Comparison of ENCODE assay signal across 1 mouse cellular context in the genomic region with DNA sequence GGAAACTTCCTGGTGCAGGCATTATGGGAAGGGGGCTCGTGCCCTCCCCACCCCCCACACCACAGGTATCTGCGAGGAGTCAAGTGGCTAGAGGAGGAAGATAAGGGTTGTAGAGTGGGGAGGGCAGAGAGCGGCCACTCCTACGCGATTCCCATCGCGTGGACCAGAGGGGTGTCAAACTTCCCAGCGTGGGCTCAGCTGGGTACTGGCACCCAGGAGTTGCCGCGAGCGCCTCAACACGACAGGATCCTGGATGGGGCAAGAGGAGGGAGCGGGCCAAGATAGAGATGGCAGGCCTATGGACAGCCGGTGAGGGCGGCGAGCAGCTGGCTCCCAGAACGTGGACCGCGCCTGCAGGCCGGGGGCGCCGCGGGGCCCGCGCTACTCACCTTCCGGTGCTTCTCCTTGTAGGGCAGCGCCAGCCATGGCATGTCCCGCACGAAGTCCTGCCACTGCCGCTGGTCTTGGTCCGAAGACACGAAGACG.
TF ChIP-seq lines count a peak whose summit lies in the region.

No protein-coding gene starts in this region.

TF ChIP-seq in MEL, 35 proteins besides CTCF, POLR2A, EP300 and RAD21 (continued from another document):
- no peak for TF ChIP-seq ZNF384 (IDR thresholded peaks at IDR 0.05; ENCODE audit: low read depth, low read length)
- TF ChIP-seq GABPA (IDR thresholded peaks at IDR 0.05; ENCODE audit: low read depth, low read length) = no peak
- TF ChIP-seq GATA1 (IDR thresholded peaks at IDR 0.05; ENCODE audit: low read depth, low read length) = peak; percentile 19; the same call in 1 of the 2 replicates
- no peak for TF ChIP-seq MAZ (IDR thresholded peaks at IDR 0.05; ENCODE audit: low read depth, low read length)
- no peak for TF ChIP-seq MEF2A (IDR thresholded peaks at IDR 0.05; ENCODE audit: extremely low read depth, insufficient replicate concordance, low read depth, low read length, poor library complexity, severe bottlenecking)
- 0 out of 2 replicates have a peak, but pooled peaks have one; percentile 15 for TF ChIP-seq ELF1 (IDR thresholded peaks at IDR 0.05; ENCODE audit: low read depth, low read length)
- TF ChIP-seq RCOR1 (IDR thresholded peaks at IDR 0.05; ENCODE audit: low read depth, low read length) = peak; percentile 7; the same call in 1 of the 2 replicates
- peak; percentile 42; the same call in 1 of the 2 replicates for TF ChIP-seq MYC (IDR thresholded peaks at IDR 0.05; ENCODE audit: low read depth, low read length)
- TF ChIP-seq ETS1 (IDR thresholded peaks at IDR 0.05; ENCODE audit: low read depth, low read length) = no peak; the same call in 1 of the 2 replicates
- TF ChIP-seq MAX (IDR thresholded peaks at IDR 0.05; ENCODE audit: low read length) = 0 out of 2 replicates have a peak, but pooled peaks have one; percentile 41
